Mouse (Mus musculus) CH12.LX (cell line): ENCODE results near the gene Lamtor4. TPM values are rescaled to one million over a fixed set of nuclear protein-coding genes. Genes with fewer than 3 reads are reported as not detected.

Experiments
- DNase-seq: peaks from one replicate; pipeline ENCODE4 v3.0.0-alpha.2; 2013; ENCODE audit errors: extremely low read depth
- H3K27ac ChIP-seq: 2 replicates; pipeline ENCODE4 v1.5.1; 2012; ENCODE audit warnings: low read depth, mild to moderate bottlenecking, control low read depth, moderate library complexity; ENCODE audit not compliant: insufficient read depth
- H3K27me3 ChIP-seq: replicated peaks from 2 replicates; pipeline ENCODE3; 2012; ENCODE audit warnings: inconsistent platforms
- H3K36me3 ChIP-seq, 2 experiments: replicated peaks in 1 of 2; 2 replicates each; pipeline versions ENCODE3 to v1.6.1; 2012; ENCODE audit warnings: inconsistent platforms in 1 of 2, low read length in 1 of 2, mild to moderate bottlenecking in 1 of 2, mixed read lengths in 1 of 2, moderate library complexity in 1 of 2; ENCODE audit not compliant: control insufficient read depth in 1 of 2, insufficient read depth in 1 of 2
- H3K4me1 ChIP-seq, 2 experiments: 2 replicates each; pipeline ENCODE4 v1.6.1; 2012; ENCODE audit warnings: inconsistent platforms in 1 of 2, moderate library complexity in 1 of 2; ENCODE audit not compliant: insufficient read depth in 2 of 2, control insufficient read depth in 1 of 2
- H3K4me2 ChIP-seq: 2 replicates; pipeline ENCODE4 v1.6.1; 2012; ENCODE audit warnings: low read depth, mild to moderate bottlenecking, control low read depth; ENCODE audit not compliant: poor library complexity, insufficient read depth, severe bottlenecking
- H3K4me3 ChIP-seq, 3 experiments: fragments of 150-350 bp in 1 of 3; sonication (generic) in 1 of 3; replicated peaks in 1 of 3; 2 replicates each; pipeline versions ENCODE3 to v1.5.1; 2011 to 2012; ENCODE audit warnings: low read depth in 2 of 3, low read length in 2 of 3, mild to moderate bottlenecking in 2 of 3, moderate library complexity in 2 of 3, control low read depth in 1 of 3, improper control_type of control experiment in 1 of 3, inconsistent platforms in 1 of 3, mixed read lengths in 1 of 3; ENCODE audit not compliant: poor library complexity in 1 of 3
- H3K79me2 ChIP-seq: replicated peaks from 2 replicates; pipeline ENCODE4 v1.6.1; 2012; ENCODE audit warnings: mild to moderate bottlenecking, moderate library complexity; ENCODE audit not compliant: control insufficient read depth, poor library complexity, insufficient read depth, severe bottlenecking; ENCODE audit errors: extremely low read depth
- H3K9ac ChIP-seq: 2 replicates; pipeline ENCODE4 v1.6.1; 2012; ENCODE audit warnings: low read depth, mild to moderate bottlenecking, control low read depth, moderate library complexity; ENCODE audit not compliant: insufficient read depth
- H3K9me3 ChIP-seq: replicated peaks from 2 replicates; pipeline ENCODE3; 2012; ENCODE audit warnings: low read length, inconsistent platforms, mixed read lengths
- BHLHE40 ChIP-seq: IDR thresholded peaks from 2 replicates; pipeline ENCODE4 v1.6.1; 2011; ENCODE audit warnings: mild to moderate bottlenecking, low read depth, low read length, improper control_type of control experiment
- CHD2 ChIP-seq: IDR thresholded peaks from 2 replicates; pipeline ENCODE4 v1.6.1; 2011; ENCODE audit warnings: low read length, improper control_type of control experiment
- CTCF ChIP-seq, 2 experiments: IDR thresholded peaks in 1 of 2; conservative IDR thresholded peaks in 1 of 2; 2 replicates each; pipeline ENCODE4 v1.5.1; 2011 to 2012; ENCODE audit warnings: low read depth in 2 of 2, low read length in 2 of 2, improper control_type of control experiment in 1 of 2, inconsistent platforms in 1 of 2, mild to moderate bottlenecking in 1 of 2, moderate library complexity in 1 of 2
- EP300 ChIP-seq: IDR thresholded peaks from 2 replicates; pipeline ENCODE4 v1.6.1; 2011; ENCODE audit warnings: low read length, improper control_type of control experiment
- IRF4 ChIP-seq: IDR thresholded peaks from 2 replicates; pipeline ENCODE4 v1.6.1; 2014; ENCODE audit warnings: low read depth, mild to moderate bottlenecking, inconsistent platforms, low read length, improper control_type of control experiment
- JUN ChIP-seq: IDR thresholded peaks from 2 replicates; pipeline ENCODE4 v1.6.1; 2011; ENCODE audit warnings: low read depth, mild to moderate bottlenecking, low read length, improper control_type of control experiment, moderate library complexity; ENCODE audit not compliant: insufficient read depth
- MAX ChIP-seq: IDR thresholded peaks from 2 replicates; pipeline ENCODE4 v1.6.1; 2011; ENCODE audit warnings: low read length, improper control_type of control experiment
- MAZ ChIP-seq: IDR thresholded peaks from 2 replicates; pipeline ENCODE4 v1.6.1; 2012; ENCODE audit warnings: low read depth, mild to moderate bottlenecking, inconsistent platforms, low read length, improper control_type of control experiment, moderate library complexity
- MEF2A ChIP-seq: IDR thresholded peaks from 2 replicates; pipeline ENCODE4 v1.6.1; 2014; ENCODE audit warnings: low read depth, mild to moderate bottlenecking, inconsistent platforms, low read length, improper control_type of control experiment, borderline replicate concordance
- MXI1 ChIP-seq: IDR thresholded peaks from 2 replicates; pipeline ENCODE4 v1.6.1; 2011; ENCODE audit warnings: mild to moderate bottlenecking, low read depth, low read length, improper control_type of control experiment
- MYC ChIP-seq: IDR thresholded peaks from 2 replicates; pipeline ENCODE4 v1.6.1; 2011; ENCODE audit warnings: low read depth, mild to moderate bottlenecking, improper control_type of control experiment, low read length
- POLR2AphosphoS2 ChIP-seq: IDR thresholded peaks from 2 replicates; pipeline ENCODE4 v1.6.1; 2011; ENCODE audit warnings: low read depth, low read length, improper control_type of control experiment
- RAD21 ChIP-seq: IDR thresholded peaks from 2 replicates; pipeline ENCODE4 v1.6.1; 2011; ENCODE audit warnings: low read depth, mild to moderate bottlenecking, low read length, improper control_type of control experiment, moderate library complexity
- RCOR1 ChIP-seq: conservative IDR thresholded peaks from 2 replicates; pipeline ENCODE4 v1.6.1; 2012; ENCODE audit warnings: low read depth, mild to moderate bottlenecking, inconsistent platforms, low read length, improper control_type of control experiment
- SMC3 ChIP-seq: IDR thresholded peaks from 2 replicates; pipeline ENCODE4 v1.6.1; 2011; ENCODE audit warnings: low read depth, low read length, improper control_type of control experiment
- TBP ChIP-seq: conservative IDR thresholded peaks from 2 replicates; pipeline ENCODE4 v1.6.1; 2011; ENCODE audit warnings: low read depth, low read length, improper control_type of control experiment
- TCF12 ChIP-seq: IDR thresholded peaks from 2 replicates; pipeline ENCODE4 v1.6.1; 2014; ENCODE audit warnings: low read depth, mild to moderate bottlenecking, inconsistent platforms, low read length, improper control_type of control experiment
- ZKSCAN1 ChIP-seq: IDR thresholded peaks from 2 replicates; pipeline ENCODE4 v1.6.1; 2012; ENCODE audit warnings: low read depth, inconsistent platforms, low read length, improper control_type of control experiment, borderline replicate concordance
- dilution Hi-C: fragments of 300-500 bp; cut with MboI; formaldehyde crosslinking; loops from 2 replicates; pipeline ENCODE4 v1.14.3; 2020; ENCODE audit warnings: low sequenced_read_pairs; ENCODE audit not compliant: extremely low pct_unique_long_range_greater_than_20kb, extremely low pct_ligation_motif_present
- in situ Hi-C: fragments of 300-500 bp; cut with MboI; formaldehyde crosslinking; loops from 3 replicates; pipeline ENCODE4 v1.14.3; 2019; ENCODE audit warnings: low sequenced_read_pairs, low pct_ligation_motif_present, low pct_unique_long_range_greater_than_20kb, mixed read lengths
- polyA plus RNA-seq: library from polyadenylated mRNA; unstranded; fragments of >175 nt; gene quantifications from 2 replicates; pipeline ENCODE4 v1.2.1, GENCODE M21; 2012; ENCODE audit warnings: low read depth; ENCODE audit not compliant: insufficient read length
- total RNA-seq, 2 experiments: library from RNA; depleted of rRNA; stranded (reverse); fragments of 300-350 nt in 1 of 2; fragments of >200 nt in 1 of 2; gene quantifications; 2 replicates each; pipeline ENCODE4 v1.2.3; 2012 to 2014

Gene Lamtor4
- total and polyA plus RNA-seq, 3 experiments, result 24.5 to 44.0 (median 40.1) TPM

DNA sequence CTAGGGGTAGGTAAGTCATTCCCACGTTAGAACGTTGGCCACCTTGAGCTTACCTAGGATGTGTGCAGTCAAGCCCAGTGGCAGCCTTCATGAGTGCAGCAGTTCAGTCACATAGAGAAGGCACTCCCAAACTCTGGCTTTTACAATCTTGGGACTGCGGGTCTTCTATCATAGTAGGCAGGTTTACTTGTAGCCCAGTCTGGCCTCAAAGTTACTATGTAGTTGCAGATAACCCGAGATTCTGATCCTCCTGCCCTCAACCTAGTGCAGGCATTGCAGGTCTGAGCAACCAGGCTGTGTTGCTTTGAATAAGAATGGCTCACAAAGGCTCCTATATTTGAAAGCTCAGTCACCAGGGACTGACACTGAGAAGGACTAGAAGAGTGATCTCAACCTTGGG is 28.8 kb upstream of the Lamtor4 start:
- in situ Hi-C loops, result loop anchor here (25.0 kb wide), 1 partner anchor 436 kb away; no protein-coding TSS in a partner anchor
- H3K9ac ChIP-seq, result no peak overlapping the region
- H3K4me3 ChIP-seq, result no peak overlapping the region
- H3K4me1 ChIP-seq, result peaks cover 0 to 5% of the 10 kb centered on the region in 2 experiments; a peak in 2 of 4 replicates
- H3K36me3 ChIP-seq, result no peaks in the 10 kb centered on the region
- H3K27me3 ChIP-seq, result no peaks in the 10 kb centered on the region
- TF ChIP-seq IRF4 (no peak), CHD2 (no peak), TCF12 (no peak)
- H3K27ac ChIP-seq, result no peak overlapping the region
- no peaks in the 10 kb centered on the region for H3K9me3 ChIP-seq
- H3K79me2 ChIP-seq, result no peaks in the 10 kb centered on the region
- no peak overlapping the region for H3K4me2 ChIP-seq
- dilution Hi-C loops, result no loop called here
- no peak for DNase-seq

DNA sequence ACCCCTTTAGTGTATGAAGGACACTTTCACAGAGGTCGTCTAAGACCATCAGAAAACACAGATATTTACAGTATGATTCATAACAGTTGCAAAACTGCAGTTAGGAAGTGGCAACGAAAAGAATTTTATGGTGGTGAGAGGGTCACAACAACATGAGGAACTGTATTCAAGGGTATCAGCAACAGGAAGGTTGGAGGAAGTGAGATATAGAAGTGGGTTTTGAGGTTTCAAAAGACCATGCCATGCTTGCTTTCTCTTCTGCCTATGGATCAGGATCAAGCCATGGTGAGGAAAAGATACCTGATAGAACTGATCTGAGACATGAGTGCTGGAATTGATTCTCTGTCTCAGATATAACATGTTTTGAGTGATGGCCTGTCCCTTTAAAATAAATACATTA is 27.9 kb upstream of the Lamtor4 start:
- H3K27ac ChIP-seq, result no peak overlapping the region

DNA sequence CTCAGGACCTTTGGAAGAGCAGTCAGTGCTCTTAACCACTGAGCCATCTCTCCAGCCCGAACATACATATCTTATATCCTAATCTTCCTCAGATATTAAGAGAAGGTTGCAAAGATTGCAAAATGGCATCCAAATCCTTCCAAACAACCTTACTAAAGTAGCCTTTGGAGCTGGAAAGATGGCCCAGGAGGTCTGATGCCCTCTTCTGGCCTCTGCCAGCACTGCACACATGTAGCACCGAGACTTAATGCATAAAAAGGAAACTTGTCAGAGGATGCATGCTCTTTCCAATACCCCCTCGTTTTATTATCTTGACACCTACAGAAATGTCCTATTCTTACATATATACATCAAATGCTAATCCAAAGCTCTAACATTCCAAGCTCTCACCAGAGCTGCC is 27.3 kb upstream of the Lamtor4 start:
- peak; percentile 28 for DNase-seq
- in situ Hi-C loops, result loop anchor here (25.0 kb wide), 1 partner anchor 434 kb away; no protein-coding TSS in a partner anchor
- Histone ChIP-seq H3K4me3 (no peak overlapping the region), H3K27me3 (no peaks in the 10 kb centered on the region), H3K27ac (no peak overlapping the region), H3K36me3 (no peaks in the 10 kb centered on the region), H3K9me3 (no peaks in the 10 kb centered on the region), H3K79me2 (no peaks in the 10 kb centered on the region), H3K4me2 (no peak overlapping the region), H3K4me1 (peaks cover 0 to 5% of the 10 kb centered on the region in 2 experiments; a peak in 2 of 4 replicates), H3K9ac (no peak overlapping the region)
- dilution Hi-C loops, result no loop called here
- TF ChIP-seq CHD2 (no peak), MAZ (no peak), BHLHE40 (no peak), IRF4 (no peak), ZKSCAN1 (no peak), SMC3 (peak; percentile 47), RCOR1 (no peak), JUN (no peak), CTCF (conservative IDR thresholded peaks at IDR 0.05 in 1 of 2, IDR thresholded peaks at IDR 0.05 in 1 of 2; ENCODE audit: low read depth in 2 of 2, low read length in 2 of 2) (peak; percentile 48 to 63; a peak in 3 of 4 replicates), MYC (no peak), RAD21 (peak; percentile 14), TBP (no peak), MEF2A (no peak), MXI1 (no peak)

More for the DNA sequence above, 27.9 kb upstream of the Lamtor4 start:
- in situ Hi-C loops, result loop anchor here (25.0 kb wide), 1 partner anchor 435 kb away; no protein-coding TSS in a partner anchor
- dilution Hi-C loops, result no loop called here
- TF ChIP-seq EP300 (0 out of 2 replicates have a peak, but pooled peaks have one; percentile 42), POLR2AphosphoS2 (no peak), TCF12 (no peak), MAX (no peak), IRF4 (0 out of 2 replicates have a peak, but pooled peaks have one; percentile 10)
- H3K79me2 ChIP-seq, result no peaks in the 10 kb centered on the region
- H3K9me3 ChIP-seq, result no peaks in the 10 kb centered on the region
- no peak overlapping the region for H3K4me2 ChIP-seq
- peaks cover 0 to 5% of the 10 kb centered on the region in 2 experiments; a peak in 2 of 4 replicates for H3K4me1 ChIP-seq
- no peak overlapping the region for H3K9ac ChIP-seq
- H3K4me3 ChIP-seq, result no peak overlapping the region
- H3K36me3 ChIP-seq, result no peaks in the 10 kb centered on the region
- peak; percentile 18 for DNase-seq
- no peaks in the 10 kb centered on the region for H3K27me3 ChIP-seq
